Mouse (Mus musculus) liver, embryonic 12.5 days (tissue): ENCODE data around the gene Mast1. TPM values are rescaled to one million over a fixed set of nuclear protein-coding genes. Genes with fewer than 3 reads are reported as not detected.

Source experiments
- ATAC-seq: fragments of 200-750 bp; cut with Nextera tagmentation; 2 replicates; pipeline ENCODE4 v1.8.0; 2017; ENCODE audit warnings: moderate number of reproducible peaks, mild to moderate bottlenecking, moderate library complexity
- H3K27ac ChIP-seq: fragments of 300-500 bp; sonication (generic); 2 replicates; pipeline ENCODE4 v1.5.1; 2016; ENCODE audit warnings: mild to moderate bottlenecking
- H3K27me3 ChIP-seq: fragments of 300-500 bp; sonication (generic); replicated peaks from 2 replicates; pipeline ENCODE4 v1.6.1; 2016; ENCODE audit warnings: mild to moderate bottlenecking, moderate library complexity
- H3K36me3 ChIP-seq: fragments of 300-500 bp; sonication (generic); 2 replicates; pipeline ENCODE4 v1.6.1; 2016; ENCODE audit warnings: mild to moderate bottlenecking, moderate library complexity
- H3K4me1 ChIP-seq: fragments of 300-500 bp; sonication (generic); 2 replicates; pipeline ENCODE4 v1.6.1; 2016
- H3K4me2 ChIP-seq: fragments of 300-500 bp; sonication (generic); 2 replicates; pipeline ENCODE4 v1.6.1; 2016; ENCODE audit warnings: mild to moderate bottlenecking, moderate library complexity
- H3K4me3 ChIP-seq: fragments of 300-500 bp; sonication (generic); 2 replicates; pipeline ENCODE4 v1.5.1; 2016; ENCODE audit warnings: mild to moderate bottlenecking, moderate library complexity
- H3K9ac ChIP-seq: fragments of 300-500 bp; sonication (generic); 2 replicates; pipeline ENCODE4 v1.6.1; 2016; ENCODE audit warnings: mild to moderate bottlenecking, moderate library complexity
- H3K9me3 ChIP-seq: fragments of 300-500 bp; sonication (generic); replicated peaks from 2 replicates; pipeline ENCODE4 v1.6.1; 2016; ENCODE audit warnings: mild to moderate bottlenecking, moderate library complexity
- WGBS: fragments of 180-500 bp; shearing (Covaris S2); methylation state at CpG from one replicate; pipeline ENCODE4 v1.1.7; 2016; ENCODE audit not compliant: insufficient replicate concordance; 5-methylcytosine and 5-hydroxymethylcytosine counted together
- polyA plus RNA-seq: library from polyadenylated mRNA; unstranded; fragments of >200 nt; fragmentation: Nextera tagmentation; extraction: Ambion mirVana; gene quantifications from 2 replicates; pipeline ENCODE4 v1.2.1, GENCODE M21; 2016

Gene Mast1
- polyA plus RNA-seq, 1 experiment from 2014 or later = 0.18 TPM

GRCm38 (mm10) chr8:84946528-84947240 lies 9.5 kb upstream of the Mast1 start, which contains the start of gene Rtbdn:
Gene Rtbdn (plus strand): TSS chr8:84946991.
- 12% methylated on average over 17 of the region's 17 CpGs for WGBS
- peaks cover 32% of the 10 kb centered on the region for H3K4me1 ChIP-seq
- peaks cover 94% of the 10 kb centered on the region for H3K27me3 ChIP-seq
- peak within 1 kb of the TSS; percentile 44 for H3K4me3 ChIP-seq
- no peak within 1 kb of the TSS for H3K9ac ChIP-seq
- peak within 1 kb of the TSS; percentile 67 for H3K4me2 ChIP-seq
- H3K36me3 ChIP-seq = no peaks in the 10 kb centered on the region
- no peak within 1 kb of the TSS for H3K27ac ChIP-seq
- no peak for ATAC-seq
- no peaks in the 10 kb centered on the region for H3K9me3 ChIP-seq

- Histone ChIP-seq H3K27me3 (peaks cover 95% of the 10 kb centered on the region), H3K36me3 (no peaks in the 10 kb centered on the region), H3K4me3 (peak overlapping the region; percentile 44), H3K27ac (no peak overlapping the region), H3K4me2 (peak overlapping the region; percentile 67), H3K9me3 (no peaks in the 10 kb centered on the region), H3K4me1 (peaks cover 32% of the 10 kb centered on the region), H3K9ac (no peak overlapping the region)
- peak; percentile 9; the same call in 1 of the 2 replicates for ATAC-seq
- under 1% methylated on average over 54 of the region's 67 CpGs for WGBS
These were observed 8.7 kb upstream of the Mast1 start for GRCm38 (mm10) chr8:84945633-84946527.

- Histone ChIP-seq H3K4me1 (peaks cover 32% of the 10 kb centered on the region), H3K27me3 (peaks cover 95% of the 10 kb centered on the region), H3K4me2 (peak overlapping the region; percentile 67; the same call in 1 of the 2 replicates), H3K27ac (no peak overlapping the region), H3K9me3 (no peaks in the 10 kb centered on the region), H3K4me3 (peak overlapping the region; percentile 44; the same call in 1 of the 2 replicates), H3K36me3 (no peaks in the 10 kb centered on the region), H3K9ac (no peak overlapping the region)
- peak; percentile 16; the same call in 1 of the 2 replicates for ATAC-seq
- 10% methylated on average over 11 of the region's 11 CpGs for WGBS
These were observed 8.1 kb upstream of the Mast1 start for GRCm38 (mm10) chr8:84945235-84945632.

- Histone ChIP-seq H3K9ac (no peak overlapping the region), H3K9me3 (no peaks in the 10 kb centered on the region), H3K4me3 (peak overlapping the region; percentile 7), H3K27me3 (peaks cover 95% of the 10 kb centered on the region), H3K4me1 (peaks cover 29% of the 10 kb centered on the region), H3K27ac (no peak overlapping the region), H3K36me3 (no peaks in the 10 kb centered on the region), H3K4me2 (peak overlapping the region; percentile 43)
- WGBS = 4% methylated on average over 26 of the region's 26 CpGs
- ATAC-seq = peak; percentile 85
These were observed 7.5 kb upstream of the Mast1 start for GRCm38 (mm10) chr8:84944478-84945160.

- ATAC-seq = no peak
- Histone ChIP-seq H3K36me3 (no peaks in the 10 kb centered on the region), H3K4me1 (peaks cover 29% of the 10 kb centered on the region), H3K9me3 (no peaks in the 10 kb centered on the region), H3K4me2 (no peak overlapping the region), H3K27me3 (peaks cover 96% of the 10 kb centered on the region), H3K9ac (no peak overlapping the region), H3K27ac (no peak overlapping the region), H3K4me3 (no peak overlapping the region)
- 17% methylated on average over 4 of the region's 4 CpGs for WGBS
These were observed 6.5 kb upstream of the Mast1 start for GRCm38 (mm10) chr8:84943699-84944098.

GRCm38 (mm10) chr8:84937620-84938485 lies 694 bp upstream of the Mast1 start:
- WGBS = 47% methylated on average over 13 of the region's 13 CpGs
- Histone ChIP-seq H3K4me3 (0 out of 2 replicates have a peak overlapping the region, but pooled peaks have one; percentile 55), H3K27me3 (peaks cover 96% of the 10 kb centered on the region), H3K4me1 (peaks cover 38% of the 10 kb centered on the region), H3K4me2 (peak overlapping the region; percentile 82), H3K27ac (no peak overlapping the region), H3K36me3 (no peaks in the 10 kb centered on the region), H3K9me3 (no peaks in the 10 kb centered on the region), H3K9ac (no peak overlapping the region)
- no peak for ATAC-seq

- no peaks in the 10 kb centered on the region for H3K36me3 ChIP-seq
- ATAC-seq = peak; percentile 12; the same call in 1 of the 2 replicates
- H3K9me3 ChIP-seq = no peaks in the 10 kb centered on the region
- peaks cover 99% of the 10 kb centered on the region for H3K27me3 ChIP-seq
- peaks cover 38% of the 10 kb centered on the region for H3K4me1 ChIP-seq
- no peak overlapping the region for H3K27ac ChIP-seq
- no peak overlapping the region for H3K9ac ChIP-seq
- peak overlapping the region; percentile 82 for H3K4me2 ChIP-seq
- H3K4me3 ChIP-seq = peak overlapping the region; percentile 55
- WGBS = 21% methylated on average over 23 of the region's 23 CpGs
These were observed 858 bp downstream of the Mast1 start for GRCm38 (mm10) chr8:84936041-84936961.

- Histone ChIP-seq H3K27me3 (peaks cover 99% of the 10 kb centered on the region), H3K4me3 (no peak overlapping the region), H3K4me1 (peaks cover 38% of the 10 kb centered on the region), H3K4me2 (no peak overlapping the region), H3K36me3 (no peaks in the 10 kb centered on the region), H3K9ac (no peak overlapping the region), H3K9me3 (no peaks in the 10 kb centered on the region), H3K27ac (no peak overlapping the region)
- no peak for ATAC-seq
- WGBS = 4% methylated on average over 14 of the region's 14 CpGs
These were observed 1.7 kb downstream of the Mast1 start for GRCm38 (mm10) chr8:84935489-84935888.

- 5% methylated on average over 15 of the region's 15 CpGs for WGBS
- H3K9me3 ChIP-seq = no peaks in the 10 kb centered on the region
- H3K4me2 ChIP-seq = 0 out of 2 replicates have a peak overlapping the region, but pooled peaks have one; percentile 0
- H3K27me3 ChIP-seq = peaks cover 99% of the 10 kb centered on the region
- no peak overlapping the region for H3K9ac ChIP-seq
- H3K4me3 ChIP-seq = no peak overlapping the region
- H3K4me1 ChIP-seq = peaks cover 38% of the 10 kb centered on the region
- no peak overlapping the region for H3K27ac ChIP-seq
- ATAC-seq = no peak
- no peaks in the 10 kb centered on the region for H3K36me3 ChIP-seq
These were observed 2.3 kb downstream of the Mast1 start for GRCm38 (mm10) chr8:84934860-84935259.
